Mouse (Mus musculus): ENCODE measurements around the gene Dpep2nb.

GRCm38 (mm10) chr8:105965905-105966341, 39.9 kb downstream of the Dpep2nb start, which contains the start of gene Slc12a4:
- TF ChIP-seq CTCF (IDR thresholded peaks at IDR 0.05; ENCODE audit: insufficient read depth, low read depth, low read length) (no peak), POLR2A (IDR thresholded peaks at IDR 0.05; ENCODE audit: insufficient read depth, low read depth, low read length) (no peak)
